Mouse (Mus musculus): ENCODE data around the gene Rbck1.
"Not testable (repeated sequence)": the region's sequence is repeated elsewhere in the genome, so short reads cannot be mapped to it uniquely, and the experiment has no call there.

Gene Rbck1

GRCm38 (mm10) chr2:152332101-152332825 is at the start of gene Rbck1:
Gene Rbck1, minus strand, starts transcription at chr2:152332653.
- peak; percentile 78 for DNase-seq (ENCODE audit: low read depth, low spot score)

DNA sequence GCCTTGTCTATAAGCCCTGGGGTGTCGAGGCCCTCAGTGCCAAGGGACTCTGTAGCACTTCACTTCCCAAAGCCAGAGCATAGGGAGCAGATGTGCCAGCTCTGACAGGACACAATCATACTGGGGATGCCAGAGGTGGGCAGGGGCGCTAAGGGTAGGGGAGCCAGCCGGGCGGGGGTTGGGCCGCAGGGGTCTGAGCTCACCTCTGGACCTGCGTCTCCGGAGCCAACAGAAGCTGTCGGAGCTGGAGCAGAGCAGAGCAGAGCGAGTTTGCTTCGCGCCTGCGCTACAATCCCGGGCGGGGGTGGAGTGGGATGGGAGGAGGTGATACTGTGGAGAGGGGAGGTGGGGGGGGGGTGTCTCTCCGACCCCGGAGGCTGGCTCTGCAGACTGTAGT is 43.9 kb upstream of the Rbck1 start, which contains the start of gene Nrsn2:
Gene Nrsn2 (minus strand): TSS at position 294 of the 397 bp plus-strand sequence.
- no peak for DNase-seq (ENCODE audit: low read depth, low spot score)

DNA sequence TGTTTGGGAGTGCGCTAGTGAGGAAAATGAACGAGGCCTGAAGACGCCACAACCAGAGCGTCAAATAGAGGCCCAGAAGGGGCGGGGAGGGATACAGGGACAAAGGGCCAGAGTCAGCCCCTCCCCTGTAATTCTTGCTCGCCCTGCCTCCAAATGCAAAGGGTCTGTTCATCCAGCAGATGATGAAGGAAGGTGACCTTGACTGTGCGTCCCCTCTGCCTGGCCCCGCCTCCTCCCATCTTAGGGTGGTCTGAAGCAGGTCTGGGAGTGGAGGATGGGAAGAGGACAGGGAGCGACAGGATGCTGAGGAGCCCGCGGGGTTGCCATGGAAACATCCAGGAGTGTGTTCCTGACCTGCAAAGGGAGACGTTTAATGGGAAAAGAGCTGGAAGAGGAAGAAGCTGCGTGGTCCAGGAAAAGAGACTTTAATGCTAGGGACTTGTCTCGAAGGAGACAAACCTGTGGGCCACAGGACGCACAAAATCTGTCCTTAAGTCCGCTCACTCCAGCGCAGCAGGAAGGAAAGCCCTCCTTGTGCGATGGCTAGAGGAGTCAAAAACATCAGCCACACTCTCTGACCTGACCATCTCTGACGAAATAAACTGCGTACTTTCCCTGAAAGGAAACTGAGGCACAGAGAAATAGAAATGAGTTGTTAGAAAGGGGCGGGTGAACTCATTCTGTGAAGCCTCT is 43.3 kb upstream of the Rbck1 start:
- DNase-seq (ENCODE audit: low read depth, low spot score): no peak

GRCm38 (mm10) chr2:152373547-152373946 is 41.1 kb upstream of the Rbck1 start:
- DNase-seq (ENCODE audit: low read depth, low spot score): no peak

DNA sequence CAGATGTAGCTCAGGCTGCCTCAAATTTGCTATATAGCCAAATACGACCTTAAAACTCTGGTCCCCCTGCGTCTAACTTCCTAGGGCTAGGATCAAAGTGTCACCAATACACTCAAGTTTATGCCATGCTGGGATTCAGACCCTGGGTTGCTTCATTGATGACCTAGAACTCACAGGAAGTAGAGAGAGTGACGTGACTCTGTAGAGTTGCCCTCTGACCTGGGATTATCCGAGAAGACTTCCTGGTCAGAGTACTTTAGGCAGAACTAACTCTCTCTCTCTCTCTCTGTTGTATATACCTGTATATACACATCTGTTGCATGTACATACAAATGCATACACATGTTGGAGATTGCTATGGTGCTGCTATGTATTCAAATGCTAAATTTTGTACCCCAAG is 40.2 kb upstream of the Rbck1 start:
- DNase-seq (ENCODE audit: low read depth, low spot score): no peak

DNA sequence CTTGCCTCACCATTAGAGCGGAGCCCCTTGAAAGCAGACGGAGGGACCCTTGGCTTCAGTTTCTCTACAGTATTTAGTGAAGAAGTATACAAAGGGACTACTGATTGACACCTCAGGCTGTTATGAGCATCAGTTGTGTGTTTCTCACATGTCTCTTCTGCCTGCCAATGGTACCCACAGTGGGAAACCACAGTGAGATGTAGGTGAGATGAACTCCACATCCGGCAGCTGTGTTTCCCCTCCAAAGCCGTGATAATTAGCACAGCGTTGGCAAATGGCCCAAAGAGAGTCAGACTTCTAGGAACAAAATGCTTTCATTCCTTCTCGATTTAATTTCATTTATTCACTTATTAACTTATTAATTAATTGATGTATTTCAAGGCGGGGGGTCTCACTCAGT is 39.7 kb upstream of the Rbck1 start:
- DNase-seq (ENCODE audit: low read depth, low spot score): no peak

DNA sequence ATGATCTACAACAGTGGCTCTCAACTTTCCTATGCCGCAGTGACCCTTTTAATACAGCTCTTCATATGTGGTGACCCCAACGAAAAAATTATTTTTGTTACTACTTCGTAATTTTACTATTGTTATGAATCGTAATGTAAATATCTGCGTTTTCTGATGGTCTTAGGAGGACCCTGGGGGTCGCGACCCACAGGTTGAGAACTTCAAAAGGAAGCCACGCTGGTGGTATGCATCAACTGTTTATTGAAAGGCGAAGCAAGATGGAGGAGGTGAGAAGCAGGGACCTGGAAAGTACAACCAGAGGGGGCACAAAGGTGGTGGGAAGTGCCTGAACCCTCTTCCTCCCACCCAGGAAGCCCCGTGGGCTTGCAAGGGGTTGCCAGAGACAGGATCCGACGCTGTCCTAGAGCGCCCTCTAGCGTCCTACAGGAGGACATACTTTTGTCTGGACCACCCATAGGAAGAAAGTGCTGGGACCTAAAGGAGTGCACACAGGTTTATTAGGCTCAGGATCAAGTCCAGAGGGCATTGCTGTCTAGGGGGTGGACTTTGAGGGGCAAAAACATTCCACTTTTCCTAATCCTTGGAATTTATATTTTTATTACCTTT is 36.2 kb upstream of the Rbck1 start:
- no peak for DNase-seq (ENCODE audit: low read depth, low spot score)

GRCm38 (mm10) chr2:152367917-152368316 is 35.5 kb upstream of the Rbck1 start:
- DNase-seq (ENCODE audit: low read depth, low spot score): no peak

- DNase-seq (ENCODE audit: low read depth, low spot score): peak; percentile 67
These were observed 31.0 kb upstream of the Rbck1 start for GRCm38 (mm10) chr2:152363245-152364147.

GRCm38 (mm10) chr2:152361193-152361592 is 28.7 kb upstream of the Rbck1 start:
- no peak for DNase-seq (ENCODE audit: low read depth, low spot score)

DNA sequence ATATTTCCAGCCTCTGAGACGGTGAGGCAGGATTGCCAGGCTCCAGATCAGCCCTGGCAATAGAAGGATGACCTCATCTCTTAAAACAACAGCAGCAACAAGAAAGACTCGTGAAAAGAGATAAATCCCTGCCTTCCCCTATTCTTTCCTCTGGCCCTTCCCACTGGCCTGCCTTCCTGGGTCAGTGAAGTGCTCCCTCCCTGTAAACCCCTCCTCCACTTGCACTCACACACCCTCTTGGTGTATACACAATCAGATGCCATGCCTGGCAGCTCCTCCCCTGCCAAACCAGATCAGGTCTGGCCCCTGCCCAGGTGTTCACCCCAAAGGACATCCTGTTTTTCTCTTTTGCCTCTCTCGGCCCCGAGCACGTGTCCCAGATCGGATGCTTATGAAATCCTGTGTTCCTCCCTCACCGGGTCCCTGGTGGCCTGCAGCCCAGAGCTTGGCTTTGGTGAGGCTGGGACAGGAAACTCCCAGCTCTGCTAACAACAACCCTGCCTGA is 27.9 kb upstream of the Rbck1 start:
- no peak for DNase-seq (ENCODE audit: low read depth, low spot score)

GRCm38 (mm10) chr2:152359616-152360015 is 27.2 kb upstream of the Rbck1 start:
- DNase-seq (ENCODE audit: low read depth, low spot score): no peak

DNA sequence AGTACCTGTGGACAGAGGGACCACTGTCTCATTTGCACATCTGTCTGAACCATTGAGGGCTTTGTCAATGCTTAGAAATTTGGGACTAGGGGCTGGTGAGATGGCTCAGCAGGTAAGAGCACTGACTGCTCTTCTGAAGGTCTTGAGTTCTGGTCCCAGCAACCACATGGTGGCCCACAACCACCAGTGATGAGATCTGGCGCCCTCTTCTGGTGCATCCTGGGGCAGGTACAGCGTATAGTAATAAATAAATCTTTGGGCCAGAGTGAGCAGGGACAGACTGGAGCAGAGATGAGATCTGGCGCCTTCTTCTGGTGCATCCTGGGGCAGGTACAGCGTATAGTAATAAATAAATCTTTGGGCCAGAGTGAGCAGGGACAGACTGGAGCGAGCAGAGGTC is 26.5 kb upstream of the Rbck1 start:
- DNase-seq (ENCODE audit: low read depth, low spot score): not testable (repeated sequence)

DNA sequence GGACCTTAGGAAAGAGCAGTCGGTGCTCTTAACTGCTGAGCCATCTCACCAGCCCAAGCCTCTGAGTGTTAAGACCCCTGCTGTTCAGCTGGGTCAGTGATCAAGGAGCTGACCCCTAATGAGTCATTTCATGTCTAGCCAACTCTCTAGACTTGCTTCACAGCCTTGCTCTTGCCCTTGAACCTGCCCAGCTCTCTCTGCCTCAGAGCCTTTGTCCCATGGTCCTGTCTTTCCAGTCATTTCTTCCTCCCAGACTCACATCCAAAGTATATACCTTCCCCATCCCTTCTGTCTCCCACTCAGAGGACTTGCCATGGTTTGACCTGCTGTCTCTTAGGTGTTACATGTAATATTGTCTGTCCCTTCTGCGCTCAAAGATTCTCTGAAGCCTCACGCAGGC is 24.8 kb upstream of the Rbck1 start:
- no peak for DNase-seq (ENCODE audit: low read depth, low spot score)

DNA sequence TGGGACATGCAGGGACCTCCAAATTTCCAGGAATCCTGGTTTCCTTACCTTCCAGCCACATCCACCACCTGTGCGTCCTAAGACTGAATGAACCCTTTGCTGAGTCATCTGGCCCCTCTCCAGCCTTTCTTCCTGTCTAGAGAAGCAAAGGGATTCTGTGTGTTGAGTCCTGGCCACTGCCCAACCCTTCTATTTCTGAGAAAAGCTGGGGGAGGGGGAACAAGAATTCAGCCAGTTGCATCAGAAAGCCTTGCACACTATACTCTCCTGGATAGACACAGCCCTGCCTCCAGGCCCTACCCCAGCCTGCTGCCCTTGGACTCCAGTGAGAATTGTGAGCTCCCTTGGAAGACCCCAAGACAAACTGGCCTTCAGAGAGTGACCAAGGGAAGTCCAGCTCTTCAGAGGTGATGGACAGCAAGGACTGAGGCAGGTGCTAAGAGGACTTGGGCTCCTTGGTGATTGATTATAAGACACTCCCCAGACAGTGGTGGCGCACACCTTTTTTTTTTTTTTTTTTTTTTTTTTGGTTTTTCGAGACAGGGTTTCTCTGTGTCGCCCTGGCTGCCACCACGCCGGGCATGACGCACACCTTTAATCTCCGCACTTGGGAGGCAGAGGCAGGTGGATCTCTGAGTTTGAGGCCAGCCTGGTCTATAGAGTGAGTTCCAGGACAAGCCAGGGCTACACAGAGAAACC is 17.5 kb upstream of the Rbck1 start:
- no peak for DNase-seq (ENCODE audit: low read depth, low spot score)

GRCm38 (mm10) chr2:152349205-152349604 is 16.8 kb upstream of the Rbck1 start:
- no peak for DNase-seq (ENCODE audit: low read depth, low spot score)

- no peak for DNase-seq (ENCODE audit: low read depth, low spot score)
These were observed 15.3 kb upstream of the Rbck1 start for GRCm38 (mm10) chr2:152347722-152348121.

GRCm38 (mm10) chr2:152346776-152347465 is 14.5 kb upstream of the Rbck1 start:
- no peak for DNase-seq (ENCODE audit: low read depth, low spot score)

GRCm38 (mm10) chr2:152345393-152345792 is 12.9 kb upstream of the Rbck1 start:
- no peak for DNase-seq (ENCODE audit: low read depth, low spot score)

GRCm38 (mm10) chr2:152344909-152345308 is 12.5 kb upstream of the Rbck1 start:
- DNase-seq (ENCODE audit: low read depth, low spot score): no peak

Data from brain, embryonic 18.5 days (tissue).